Mouse (Mus musculus) liver, embryonic 14 days (tissue): ENCODE data around the gene Olfr139. TPM values are rescaled to one million over a fixed set of nuclear protein-coding genes. Genes with fewer than 3 reads are reported as not detected.

Experiments used
- polyA plus RNA-seq: library from polyadenylated mRNA; depleted of rRNA; stranded (reverse); fragments of >200 nt; gene quantifications from 2 replicates; pipeline ENCODE4 v1.2.3, GENCODE M21; 2012; rRNA removed

Gene Olfr139
- polyA plus RNA-seq: not detected in 2 replicates

GRCm38 (mm10) chr11:74056451-74056850, at the start of gene Olfr139, which contains the start of gene Olfr399:
TSS of gene Olfr139 (minus strand) at chr11:74056551.
TSS of gene Olfr399 (minus strand) at chr11:74056615.

GRCm38 (mm10) chr11:74069655-74070054, 13.3 kb upstream of the Olfr139 start, which contains the start of gene Zfp616:
TSS of gene Zfp616 (plus strand) at chr11:74069955.

Other genes with a start within 250 kb of the Olfr139 start
- not detected in 2 replicates for gene Olfr392, start 239.5 kb downstream of the Olfr139 start, polyA plus RNA-seq
- gene Olfr393, start 205.1 kb downstream of the Olfr139 start, polyA plus RNA-seq: not detected in 2 replicates
- not detected in 2 replicates for gene Olfr394, start 165.8 kb downstream of the Olfr139 start, polyA plus RNA-seq
- gene Olfr395, start 147.3 kb downstream of the Olfr139 start, polyA plus RNA-seq: not detected in 2 replicates
- gene Olfr23, start 119.9 kb downstream of the Olfr139 start, polyA plus RNA-seq: not detected in 2 replicates
- not detected in 2 replicates for gene Olfr397, start 95.7 kb downstream of the Olfr139 start, polyA plus RNA-seq
- gene Olfr398, start 66.1 kb downstream of the Olfr139 start, polyA plus RNA-seq: not detected in 2 replicates
- not detected in 2 replicates for gene Olfr399, start 64 bp upstream of the Olfr139 start, polyA plus RNA-seq
- not detected in 2 replicates for gene Zfp616, start 13.4 kb upstream of the Olfr139 start, polyA plus RNA-seq
- not detected in 2 replicates for gene Olfr401, start 57.2 kb upstream of the Olfr139 start, polyA plus RNA-seq
- gene Olfr402, start 97.0 kb upstream of the Olfr139 start, polyA plus RNA-seq: not detected in 2 replicates
- gene Olfr403, start 129.7 kb upstream of the Olfr139 start, polyA plus RNA-seq: not detected in 2 replicates
- gene Olfr43, start 154.8 kb upstream of the Olfr139 start, polyA plus RNA-seq: not detected in 2 replicates
- gene Olfr406, start 203.3 kb upstream of the Olfr139 start, polyA plus RNA-seq: not detected in 2 replicates
- not detected in 2 replicates for gene Olfr59, start 227.2 kb upstream of the Olfr139 start, polyA plus RNA-seq